Mouse (Mus musculus) gastrocnemius, postnatal 14 days (tissue): Measurements from ENCODE around the gene Ufc1. TPM values are rescaled to one million over a fixed set of nuclear protein-coding genes. Genes with fewer than 3 reads are reported as not detected.
A peak's percentile ranks its signal among the peaks of the same experiment; 100 is the strongest.

ENCODE experiments used
- DNase-seq: peaks from one replicate; pipeline ENCODE4 v3.0.0; 2021; ENCODE audit warnings: mixed read lengths
- intact Hi-C: fragments of 180-260 bp; cut with DNase I; formaldehyde crosslinking; loops from one replicate; pipeline ENCODE4 v1.15.1; 2025; ENCODE audit warnings: low total_unique reads
- total RNA-seq, 2 experiments: library from RNA; stranded (reverse); gene quantifications; 2 replicates each; pipeline ENCODE4 v1.2.3; 2021

Ufc1 gene
- total RNA-seq, 2 experiments from 2014 or later = 84.3 to 87.2 TPM

- no peak for DNase-seq
- intact Hi-C loops = no loop called here
Observed at GRCm38 (mm10) chr1:171275144-171275734, 19.6 kb downstream of the Ufc1 start.

GRCm38 (mm10) chr1:171274171-171274570 lies 20.7 kb downstream of the Ufc1 start:
- intact Hi-C loops = no loop called here
- DNase-seq = no peak

DNA sequence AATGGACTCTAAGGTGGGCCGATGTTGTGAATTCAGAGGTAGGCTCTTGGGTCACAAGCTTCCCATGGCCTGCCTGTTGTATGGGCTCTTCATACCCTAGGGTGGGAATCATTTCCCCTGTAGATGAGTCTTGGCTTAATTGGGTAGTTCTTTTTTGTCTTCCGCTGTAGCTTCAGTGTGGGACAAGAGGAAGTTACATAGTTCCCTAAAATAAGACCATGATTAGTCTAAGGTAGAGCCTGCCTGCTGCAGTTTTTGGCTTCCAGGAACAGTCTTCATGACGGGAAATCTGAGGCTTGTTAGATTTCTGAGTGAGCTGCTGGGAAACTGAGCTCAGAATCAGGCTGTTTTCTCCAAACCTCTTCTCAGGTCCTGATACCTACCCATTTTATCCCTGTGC lies 22.7 kb downstream of the Ufc1 start:
- DNase-seq = no peak
- intact Hi-C loops = no loop called here

- intact Hi-C loops = no loop called here
- DNase-seq = no peak
Observed at GRCm38 (mm10) chr1:171271622-171272021, 23.2 kb downstream of the Ufc1 start.

DNA sequence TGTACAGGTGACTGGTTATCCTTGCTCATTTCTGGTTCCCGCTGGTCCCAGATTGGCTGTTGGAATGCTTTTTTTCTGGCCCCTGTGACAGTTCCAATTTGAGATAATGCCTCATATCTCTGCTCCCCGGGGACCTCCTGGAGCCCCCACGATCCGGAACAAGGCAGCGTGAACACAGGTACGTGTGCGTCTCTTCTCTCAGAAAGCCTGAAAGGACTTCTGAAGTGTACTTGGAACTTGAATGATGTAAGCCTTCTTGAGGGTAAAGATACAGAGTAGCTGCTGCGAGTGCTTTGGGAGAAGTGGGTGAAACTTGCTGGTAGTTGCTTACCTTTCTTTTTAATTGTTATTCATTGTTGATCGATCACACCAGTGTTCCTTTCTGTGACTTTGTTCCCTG lies 23.6 kb downstream of the Ufc1 start:
- intact Hi-C loops = no loop called here
- DNase-seq = no peak

DNA sequence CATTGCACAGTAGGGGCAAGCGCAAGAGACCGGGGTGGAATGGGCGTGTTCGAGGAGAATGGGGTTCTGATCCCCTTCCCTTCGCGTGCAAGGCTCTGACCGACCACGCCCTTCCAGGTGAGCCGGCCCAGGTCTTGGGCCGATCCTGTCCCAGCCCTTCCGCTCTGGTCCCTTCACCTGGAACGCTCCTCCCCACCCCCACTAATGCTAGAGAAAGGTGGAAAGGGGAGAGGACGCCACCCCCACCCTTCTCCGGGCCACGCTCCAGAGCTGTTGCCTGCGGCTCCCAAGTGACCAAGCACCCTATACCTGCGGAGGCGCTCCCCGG lies 24.3 kb downstream of the Ufc1 start:
- DNase-seq = no peak
- intact Hi-C loops = no loop called here

GRCm38 (mm10) chr1:171269848-171270572 lies 24.8 kb downstream of the Ufc1 start, which contains the start of gene B4galt3:
B4galt3 (plus strand) TSS chr1:171270328.
- intact Hi-C loops = no loop called here
- peak; percentile 95 for DNase-seq

DNA sequence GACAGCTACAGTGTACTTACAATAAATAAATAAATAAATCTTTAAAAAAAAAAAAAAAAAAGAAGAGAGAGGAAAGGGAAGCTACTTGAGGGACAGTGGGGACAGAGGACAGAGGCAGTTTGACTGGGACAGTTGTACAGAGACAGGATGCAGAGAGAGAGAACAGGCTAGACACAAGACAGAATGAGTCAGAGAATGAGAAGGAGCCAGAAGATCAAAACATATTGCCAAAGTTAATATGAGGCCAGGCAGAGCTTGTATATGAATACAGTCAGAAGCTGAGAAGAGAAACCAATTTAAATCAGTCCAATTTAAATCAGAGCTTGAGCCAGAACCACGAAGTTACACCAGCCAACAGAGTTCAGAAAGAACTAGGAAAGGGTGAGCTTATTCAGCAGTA lies 26.5 kb downstream of the Ufc1 start:
- DNase-seq = no peak
- intact Hi-C loops = no loop called here

- intact Hi-C loops = no loop called here
- no peak for DNase-seq
Observed at GRCm38 (mm10) chr1:171265971-171266744, 28.7 kb downstream of the Ufc1 start.

DNA sequence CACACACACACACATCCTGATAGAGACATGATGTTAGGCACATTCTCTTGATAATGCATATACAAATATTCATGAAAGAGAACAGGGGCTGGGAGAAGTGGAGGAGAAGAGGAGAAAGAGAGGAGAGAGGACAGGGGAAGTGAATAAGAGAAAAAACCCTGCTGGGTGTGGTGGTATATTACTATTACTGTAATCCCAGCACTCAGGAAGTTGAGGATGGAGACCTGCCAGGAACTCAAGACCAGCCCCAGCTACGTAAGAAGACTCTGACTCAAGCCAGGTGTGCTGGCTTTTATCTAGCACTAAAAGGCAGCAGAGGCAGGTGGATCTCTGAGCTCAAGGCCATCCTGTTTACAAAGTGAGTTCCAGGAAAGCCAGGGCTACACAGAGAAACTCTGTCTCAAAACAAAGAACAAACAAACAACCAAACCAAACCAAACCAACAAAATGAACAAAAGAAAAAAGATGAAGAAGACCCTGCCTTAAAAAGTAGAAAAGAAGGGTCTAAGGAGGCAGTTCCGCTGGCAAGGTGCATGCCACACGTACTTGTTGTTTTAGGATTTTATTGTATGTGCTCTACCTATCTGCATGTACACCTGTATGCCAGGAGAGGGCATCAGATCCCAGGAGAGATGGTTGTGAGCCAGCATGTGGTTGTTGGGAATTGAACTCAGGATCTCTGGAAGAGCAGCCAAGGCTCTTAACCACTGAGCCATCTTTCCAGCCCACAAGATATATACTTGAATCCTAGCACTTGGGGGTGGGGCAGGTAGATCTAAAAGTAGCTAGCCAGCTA lies 31.0 kb downstream of the Ufc1 start:
- DNase-seq = no peak
- intact Hi-C loops = no loop called here

DNA sequence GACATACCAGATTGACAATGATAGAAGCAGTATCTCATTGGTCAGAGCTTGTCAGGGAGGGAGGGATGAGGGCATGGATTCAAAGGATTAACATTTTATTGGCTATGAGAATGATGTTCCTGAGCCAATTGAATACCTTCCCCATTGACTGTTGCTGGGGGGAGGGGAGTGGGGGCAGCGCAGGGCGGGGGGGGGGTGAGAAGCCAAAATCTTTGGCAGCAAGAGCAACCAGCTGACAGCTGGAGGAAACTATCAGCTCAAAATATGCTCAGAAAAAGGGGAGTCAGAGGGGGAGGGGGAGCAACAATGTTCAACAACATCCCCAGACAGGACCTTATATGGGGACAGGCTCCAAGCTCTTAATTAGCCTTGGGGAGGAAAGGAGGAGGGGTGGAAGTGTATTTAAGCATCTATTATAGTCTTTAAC lies 31.6 kb downstream of the Ufc1 start:
- DNase-seq = no peak
- intact Hi-C loops = no loop called here

GRCm38 (mm10) chr1:171262594-171263130 lies 32.2 kb downstream of the Ufc1 start:
- intact Hi-C loops = no loop called here
- peak; percentile 71 for DNase-seq

DNA sequence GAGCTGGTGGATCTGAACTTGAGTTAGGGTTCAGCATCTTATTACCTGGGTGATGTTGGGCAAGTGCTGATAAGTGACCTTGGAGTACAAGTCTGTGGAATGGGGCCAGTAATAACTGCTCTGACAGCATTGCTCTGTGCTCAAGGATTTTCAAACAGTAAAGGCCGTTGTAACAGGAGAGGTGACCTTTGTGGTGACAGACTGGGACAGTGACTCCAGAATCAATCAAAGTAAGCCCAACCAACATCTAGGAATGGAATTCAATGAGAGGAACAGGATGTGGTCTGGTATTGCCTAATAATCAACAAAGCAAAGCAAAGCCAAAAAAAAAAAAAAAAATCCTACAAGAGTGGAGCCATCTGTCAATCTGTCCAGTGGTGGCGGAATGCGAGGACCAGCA lies 34.5 kb downstream of the Ufc1 start:
- intact Hi-C loops = no loop called here
- DNase-seq = no peak

DNA sequence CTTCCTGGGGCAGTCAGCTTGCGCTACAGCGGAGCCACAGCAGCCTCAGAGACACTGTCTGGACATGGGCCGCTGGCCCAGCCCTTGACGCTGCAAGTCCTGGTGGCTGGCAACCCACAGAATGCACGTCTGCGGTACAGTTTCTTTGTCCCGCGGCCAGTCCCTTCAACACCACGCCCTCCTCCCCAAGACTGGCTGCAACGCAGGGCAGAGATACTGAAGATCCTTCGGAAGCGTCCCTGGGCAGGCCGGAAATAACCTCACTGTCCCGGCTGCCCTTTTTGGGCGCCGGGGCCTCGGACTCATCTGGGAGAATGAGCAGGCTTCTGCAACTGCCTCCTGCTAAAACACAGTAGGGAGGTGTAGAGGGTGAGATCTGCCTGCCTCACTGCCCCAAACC lies 35.9 kb downstream of the Ufc1 start:
- no peak for DNase-seq
- intact Hi-C loops = loop anchor here (2.0 to 5.0 kb wide), 2 partner anchors 36 to 142 kb away; partner anchors contain the start of gene Tomm40l

DNA sequence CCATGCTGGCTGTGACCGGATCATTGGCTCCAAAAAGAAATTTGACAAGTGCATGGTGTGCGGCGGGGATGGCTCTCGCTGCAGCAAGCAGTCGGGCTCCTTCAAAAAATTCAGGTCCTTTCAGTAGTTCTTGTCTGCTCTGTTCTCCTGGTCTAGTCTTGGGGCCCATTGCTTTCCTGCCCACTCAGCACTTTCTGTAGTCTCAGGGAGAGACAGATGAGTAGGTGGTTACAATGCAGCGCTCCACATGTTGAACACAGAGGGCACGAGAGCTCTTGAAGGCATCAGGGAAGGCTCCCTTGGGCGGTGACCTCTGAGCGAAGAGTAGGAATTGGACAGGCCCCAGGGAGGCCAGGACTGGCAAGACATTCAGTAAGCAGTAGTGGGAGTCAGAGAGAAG lies 37.0 kb downstream of the Ufc1 start:
- intact Hi-C loops = loop anchor here (2.0 to 5.0 kb wide), 2 partner anchors 35 to 140 kb away; partner anchors contain the start of gene Tomm40l
- DNase-seq = no peak

DNA sequence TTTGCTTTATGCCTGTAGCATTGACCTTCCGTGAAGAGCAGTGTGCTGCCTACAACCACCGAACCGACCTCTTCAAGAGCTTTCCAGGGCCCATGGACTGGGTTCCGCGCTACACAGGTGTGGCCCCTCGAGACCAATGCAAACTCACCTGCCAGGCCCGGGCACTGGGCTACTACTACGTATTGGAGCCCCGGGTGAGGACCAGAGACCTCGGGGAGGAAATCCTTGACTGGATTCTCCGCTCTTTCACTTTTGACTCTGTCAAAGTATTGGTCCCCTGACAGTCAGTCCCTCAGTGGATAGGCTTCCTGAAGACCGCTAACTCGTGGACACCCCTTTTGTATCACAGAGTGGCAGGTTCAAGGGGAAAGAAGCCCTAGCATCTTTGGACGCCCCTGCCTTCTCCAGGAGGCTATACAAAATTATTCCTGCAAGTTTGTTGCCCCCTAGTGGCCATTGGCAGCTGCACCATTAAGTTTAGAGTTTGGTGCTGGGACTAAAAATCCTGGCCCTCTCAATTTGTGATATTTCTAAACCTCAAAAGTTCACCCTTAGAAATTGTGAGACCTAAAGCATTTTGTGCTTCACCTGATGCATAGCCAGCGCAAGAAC lies 37.8 kb downstream of the Ufc1 start:
- DNase-seq = peak; percentile 55
- intact Hi-C loops = loop anchor here (5.0 kb wide), 1 partner anchor 140 kb away; no protein-coding TSS in a partner anchor

DNA sequence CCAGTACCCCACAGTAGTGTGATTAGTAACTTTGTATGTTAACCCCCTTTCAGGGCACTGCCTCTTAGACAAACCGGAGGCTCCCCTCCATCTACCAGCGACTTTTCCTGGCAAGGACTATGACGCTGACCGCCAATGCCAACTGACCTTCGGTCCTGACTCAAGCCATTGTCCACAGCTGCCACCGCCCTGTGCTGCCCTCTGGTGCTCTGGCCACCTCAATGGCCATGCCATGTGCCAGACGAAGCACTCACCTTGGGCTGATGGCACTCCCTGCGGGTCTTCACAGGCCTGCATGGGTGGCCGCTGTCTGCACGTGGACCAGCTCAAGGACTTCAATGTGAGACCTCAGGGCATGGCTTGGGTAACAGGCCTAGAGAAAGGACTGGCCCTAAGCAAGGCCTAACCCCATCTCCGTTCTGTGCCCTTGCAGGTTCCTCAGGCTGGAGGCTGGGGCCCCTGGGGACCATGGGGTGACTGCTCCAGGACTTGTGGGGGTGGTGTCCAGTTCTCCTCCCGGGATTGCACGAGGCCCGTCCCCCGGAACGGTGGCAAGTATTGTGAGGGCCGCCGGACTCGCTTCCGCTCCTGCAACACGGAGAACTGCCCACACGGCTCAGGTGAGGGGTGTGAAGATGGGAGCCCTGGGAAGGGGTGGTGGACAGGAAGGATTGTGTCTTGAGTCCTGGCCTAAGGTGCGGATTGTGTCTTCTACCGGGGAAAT lies 38.6 kb downstream of the Ufc1 start:
- intact Hi-C loops = loop anchor here (5.0 kb wide), 1 partner anchor 139 kb away; no protein-coding TSS in a partner anchor
- DNase-seq = no peak

- DNase-seq = no peak
- intact Hi-C loops = no loop called here
Observed at GRCm38 (mm10) chr1:171252415-171252814, 42.4 kb downstream of the Ufc1 start.
